Mouse (Mus musculus) adrenal gland, postnatal 10 days (tissue): ENCODE results near the gene Hipk3. TPM values are rescaled to one million over a fixed set of nuclear protein-coding genes. Genes with fewer than 3 reads are reported as not detected.

Experiments used
- microRNA-seq: library from miRNA; unstranded; fragments of <30 nt; microRNA quantifications from one replicate; pipeline ENCODE4 v1.2.0, GENCODE M21; 2021
- total RNA-seq, 2 experiments: library from RNA; stranded (reverse); gene quantifications; 2 replicates each; pipeline ENCODE4 v1.2.3; 2021

Hipk3 gene
- total RNA-seq, 2 experiments from 2014 or later = 150 to 164 TPM

Small RNAs within 50 kb of the gene (microRNA-seq; reads per million reads assigned to microRNA genes)
- gene Mir1902 = not detected

Other genes with a start within 250 kb of the Hipk3 start
- 1 to 10 TPM; 3.8 TPM for gene D430041D05Rik, start 83.4 kb downstream of the Hipk3 start, total RNA-seq
- 10 to 100 TPM; 31.6 to 40.3 TPM for gene Cstf3, start 96.1 kb upstream of the Hipk3 start, total RNA-seq
- 10 to 100 TPM in 1 of 2 experiments, 1 to 10 TPM in 1; 9.4 to 13.0 TPM for gene Tcp11l1, start 217.7 kb upstream of the Hipk3 start, total RNA-seq
- gene Pin1rt1, start 221.9 kb upstream of the Hipk3 start, total RNA-seq = not detected
- gene Depdc7, start 248.4 kb upstream of the Hipk3 start, total RNA-seq = 1 to 10 TPM; 4.9 TPM